Mouse (Mus musculus) embryo, embryonic 9.5 days (tissue): ENCODE data around the gene Klc3.
A peak's percentile ranks its signal among the peaks of the same experiment; 100 is the strongest.

ENCODE experiments used
- DNase-seq: peaks from one replicate; pipeline ENCODE4 v3.0.0-alpha.2; 2017; ENCODE audit errors: extremely low spot score

Gene Klc3

DNA sequence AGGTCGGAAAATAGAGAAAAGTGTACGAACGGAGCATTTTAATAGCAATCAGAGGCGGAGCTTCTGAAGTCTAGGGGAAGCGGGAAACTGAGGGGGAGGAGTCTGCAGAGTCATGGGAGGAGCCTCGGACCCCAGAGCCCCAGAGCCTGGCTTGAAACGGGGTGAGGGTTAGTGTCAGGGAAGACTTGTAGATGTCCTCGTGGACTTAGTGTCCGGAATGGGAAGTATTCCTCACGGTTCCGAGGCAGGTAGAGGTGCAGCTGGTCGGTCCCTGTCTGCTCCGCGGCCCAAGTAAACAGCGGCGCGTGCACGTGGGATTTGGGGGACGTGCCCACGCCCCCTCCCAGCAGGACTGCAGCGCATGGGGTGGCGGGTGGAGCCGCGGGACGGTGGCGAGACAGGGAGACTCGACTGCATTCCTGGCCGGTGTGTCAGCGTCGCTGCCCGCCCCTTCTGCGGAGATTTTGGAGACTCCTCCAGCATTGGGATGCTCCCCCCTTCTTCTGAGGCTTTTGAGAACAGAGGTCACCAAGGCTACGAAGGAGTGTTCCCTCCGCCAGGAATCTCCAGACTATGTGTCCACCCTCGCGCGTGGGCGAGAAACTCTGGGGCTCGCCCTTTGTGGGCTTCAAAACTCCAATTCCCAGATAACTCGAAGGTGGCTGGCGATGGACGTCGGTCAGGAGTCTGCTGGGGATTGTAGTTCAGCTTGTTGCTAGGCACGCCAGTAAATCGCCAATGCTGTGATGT is 43.8 kb downstream of the Klc3 start:
- peak; percentile 91 for DNase-seq

DNA sequence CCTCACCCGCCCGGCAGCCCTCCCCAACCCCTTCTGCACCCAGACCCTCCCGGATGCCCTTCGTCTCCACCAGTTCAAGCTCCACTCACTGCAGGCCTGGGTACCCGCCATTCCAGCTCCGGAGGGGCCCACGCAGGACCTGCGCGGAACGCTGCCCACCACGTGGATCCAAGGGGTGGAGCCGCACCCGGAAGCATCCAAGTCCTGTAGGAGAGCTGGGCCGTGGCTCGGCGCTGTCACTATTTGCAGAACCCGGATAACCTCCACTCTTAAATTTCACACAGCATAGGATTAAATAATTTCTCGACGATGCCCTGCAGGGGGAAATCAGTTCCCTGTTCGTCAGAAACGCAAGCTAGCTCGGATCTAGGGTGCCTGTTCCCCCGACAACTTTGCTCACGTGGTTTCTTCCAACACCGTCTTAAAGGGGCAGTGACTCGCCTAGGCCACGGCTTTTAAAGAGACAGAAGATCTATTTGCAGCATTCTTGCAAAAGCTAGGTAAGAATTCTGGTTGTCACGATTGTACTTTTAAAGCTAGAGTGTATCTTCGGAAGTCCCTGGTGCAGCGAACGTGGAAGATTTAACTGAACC is 44.5 kb downstream of the Klc3 start, which contains the start of the genes Cd3eap and Ppp1r13l:
Gene Cd3eap, minus strand, starts transcription at position 185 of the 593 bp plus-strand sequence.
Gene Ppp1r13l, plus strand, starts transcription at position 451 of the 593 bp plus-strand sequence.
- peak; percentile 92 for DNase-seq

DNA sequence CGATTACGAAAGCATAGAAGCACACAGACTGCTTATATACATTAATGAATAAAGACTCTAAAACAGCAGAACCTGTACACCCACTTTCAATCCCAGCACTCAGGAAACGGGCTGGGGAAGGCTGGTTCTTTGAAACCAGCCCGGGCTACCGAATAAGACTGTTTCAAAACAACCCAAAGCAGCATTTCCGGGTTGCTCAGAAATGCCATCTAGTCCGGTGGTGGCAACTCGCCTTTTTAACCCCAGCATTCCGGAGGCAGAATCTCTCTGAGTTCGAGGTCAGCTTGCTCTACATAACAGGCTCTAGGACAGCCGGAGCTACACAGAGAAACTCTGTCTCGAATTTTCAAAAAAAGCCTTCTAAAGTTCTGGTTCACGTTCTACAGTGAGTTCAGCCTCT is 45.3 kb downstream of the Klc3 start:
- peak; percentile 19 for DNase-seq

DNA sequence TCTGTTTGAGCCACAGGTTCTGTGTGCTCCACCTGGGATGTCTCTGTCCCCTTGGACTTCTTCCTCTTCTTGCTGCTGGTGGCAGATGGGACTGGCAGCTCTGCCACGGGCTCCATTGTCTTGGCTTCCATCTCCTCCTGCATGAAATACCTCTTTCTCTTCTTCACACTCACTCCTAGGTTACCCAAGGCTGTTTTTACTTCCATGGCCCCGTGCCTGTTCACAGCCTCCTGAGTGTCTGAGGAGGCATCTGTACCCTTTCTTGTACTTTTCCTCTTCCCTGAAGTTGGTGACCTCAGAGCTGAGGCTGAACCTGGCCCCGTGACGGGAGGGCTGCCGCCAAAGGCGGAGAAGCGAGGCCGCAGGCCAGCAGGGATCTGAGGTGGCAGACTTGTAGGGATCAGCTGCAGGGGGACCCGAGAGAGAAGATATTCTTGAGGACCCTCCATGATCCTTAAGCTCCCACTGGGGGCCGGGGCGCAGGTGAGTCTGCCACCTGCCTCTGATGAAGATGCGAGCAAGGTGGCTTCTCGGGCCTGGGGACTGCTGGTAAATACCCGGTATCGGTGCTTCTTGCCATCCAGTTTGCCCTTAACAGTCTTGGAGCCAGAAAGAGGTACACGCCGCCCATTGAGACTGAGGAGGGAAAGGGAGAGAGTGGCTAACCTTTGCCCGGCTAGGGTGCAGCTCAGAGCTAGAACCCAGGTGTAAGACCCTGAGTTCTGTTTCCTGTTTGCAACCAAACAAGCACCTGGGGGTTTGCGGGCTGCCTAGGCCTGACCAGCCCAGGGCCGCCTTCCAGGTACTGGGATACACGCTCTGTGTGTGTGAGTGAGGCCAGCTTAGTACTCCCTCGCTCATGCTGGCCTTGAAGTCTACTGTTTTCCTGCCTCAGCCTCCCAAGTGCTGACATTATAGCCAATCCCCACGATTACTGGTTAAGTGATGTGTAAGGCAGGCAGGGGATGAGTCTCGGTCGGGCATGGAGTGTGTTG is 46.2 kb downstream of the Klc3 start:
- no peak for DNase-seq

DNA sequence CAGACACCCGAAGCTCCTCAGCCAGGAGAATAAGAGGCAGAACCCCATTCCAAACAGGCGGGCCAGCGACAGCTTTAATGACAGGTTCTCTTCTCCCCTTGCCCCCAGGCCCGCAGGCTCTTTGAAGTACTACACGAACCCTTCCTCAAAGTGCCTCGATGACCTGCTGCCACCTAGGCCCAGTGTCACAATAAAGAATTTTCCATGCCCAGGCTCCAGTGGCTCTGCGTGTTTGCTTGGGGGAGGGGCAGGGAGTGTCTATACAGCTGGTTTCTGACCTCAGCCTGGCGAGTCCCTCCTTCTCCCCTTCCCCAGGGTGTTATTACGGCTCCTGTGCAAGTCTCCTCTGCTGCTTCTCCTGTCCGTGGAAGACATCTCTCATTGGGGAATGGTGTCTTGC is 47.6 kb downstream of the Klc3 start:
- DNase-seq: peak; percentile 17

DNA sequence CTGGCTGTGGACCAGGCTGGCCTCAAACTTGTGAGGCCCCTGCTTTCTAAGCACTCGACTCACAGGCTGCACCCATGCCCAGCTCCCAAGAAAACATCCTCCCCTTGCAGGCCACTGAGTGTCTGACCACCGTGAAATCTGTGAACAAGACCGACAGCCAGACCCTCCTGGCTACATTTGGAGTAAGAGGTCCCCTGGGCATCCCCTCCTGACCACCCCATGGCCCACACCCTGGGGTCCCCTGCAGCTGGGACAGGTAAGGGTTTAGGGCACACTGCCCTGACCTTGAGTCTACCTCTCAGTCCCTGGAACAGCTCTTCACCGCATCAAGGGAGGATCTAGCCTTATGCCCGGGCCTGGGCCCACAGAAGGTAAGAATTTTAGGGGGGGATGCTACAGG is 48.9 kb downstream of the Klc3 start:
- no peak for DNase-seq

DNA sequence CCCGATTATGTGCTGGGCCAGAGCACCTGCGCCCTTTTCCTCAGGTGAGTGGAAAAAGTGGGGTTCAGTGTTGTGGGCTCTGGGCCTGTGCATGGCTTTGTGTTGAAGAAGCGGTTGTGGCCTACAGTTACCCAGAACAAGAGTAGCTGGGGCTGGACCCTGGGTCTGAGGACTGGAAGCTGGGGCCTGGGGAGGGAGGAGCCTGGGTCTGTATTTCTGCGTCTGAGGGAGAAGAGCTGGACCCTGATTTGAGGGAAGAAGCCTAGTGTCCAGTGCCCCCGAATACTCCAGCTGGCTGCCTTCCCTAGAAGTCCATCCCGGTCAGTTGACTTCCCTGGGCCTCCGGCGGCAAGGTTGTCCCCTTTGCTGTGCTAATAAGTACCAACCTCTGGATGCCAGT is 53.7 kb downstream of the Klc3 start:
- no peak for DNase-seq

DNA sequence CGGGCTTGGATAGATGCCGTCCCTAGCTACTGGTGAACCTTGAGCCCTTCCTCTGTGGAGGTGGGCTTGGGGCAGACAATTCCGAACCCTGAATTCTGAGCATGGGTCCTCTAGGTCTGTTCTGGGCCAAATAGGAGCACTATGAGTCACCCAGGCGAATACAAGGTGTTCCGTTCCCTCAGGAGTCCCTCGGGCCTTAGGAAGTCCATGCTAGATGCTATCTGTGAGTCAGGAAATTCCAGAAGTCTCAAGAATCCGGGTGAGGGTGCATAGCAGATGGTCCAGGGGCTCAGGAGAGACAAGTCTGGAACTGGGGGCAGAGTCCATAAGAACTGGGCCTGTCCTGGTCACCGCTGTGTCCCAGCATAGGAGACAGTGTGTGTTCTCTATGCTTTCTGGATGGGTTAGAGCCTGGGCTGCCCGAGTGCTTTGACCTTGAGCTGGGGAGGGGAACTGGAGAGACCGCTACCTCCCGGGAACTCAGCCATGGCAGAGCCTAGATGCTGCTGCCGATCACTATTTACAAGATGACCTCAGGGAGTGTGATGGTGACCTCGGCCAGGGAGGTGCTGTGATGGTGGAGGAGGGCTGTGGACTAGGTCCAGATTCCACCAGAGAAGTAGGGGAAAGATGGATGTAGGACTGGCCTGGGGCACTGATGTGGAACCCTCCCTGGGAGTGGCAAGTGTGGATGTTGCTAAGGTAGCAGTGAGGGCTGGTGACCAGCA is 54.6 kb downstream of the Klc3 start:
- DNase-seq: no peak

DNA sequence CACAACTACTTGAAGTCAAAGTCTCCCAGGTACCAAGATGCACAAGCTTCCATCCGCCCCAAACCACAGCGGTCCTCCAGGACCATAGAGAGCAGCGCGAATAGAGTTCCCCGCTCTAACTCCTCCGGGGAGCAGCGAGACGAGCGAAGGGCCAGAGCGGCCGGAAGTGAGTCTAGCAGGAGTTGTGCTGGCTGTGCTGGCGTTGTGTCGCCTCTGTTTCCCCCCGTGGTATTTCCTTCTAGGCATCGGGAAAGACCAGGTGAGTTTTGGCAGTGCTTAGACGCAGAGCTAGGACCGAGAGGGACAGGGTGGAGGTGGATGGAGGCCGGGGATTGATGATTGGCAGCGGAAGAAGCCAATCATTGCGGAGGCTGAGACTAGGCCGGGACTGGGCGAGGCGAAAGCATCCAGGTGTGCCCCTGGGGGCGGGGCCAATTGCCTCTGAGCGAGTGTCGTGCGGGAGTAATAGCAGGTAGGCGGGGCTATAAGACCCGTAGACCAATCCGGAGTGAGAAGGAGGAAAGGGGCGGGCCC is 58.9 kb downstream of the Klc3 start:
- peak; percentile 98 for DNase-seq
